Mouse (Mus musculus) embryonic facial prominence, embryonic 11.5 days (tissue): ENCODE results near the gene Trmt5. TPM values are rescaled to one million over a fixed set of nuclear protein-coding genes. Genes with fewer than 3 reads are reported as not detected.

Experiments
- ATAC-seq: fragments of 200-750 bp; cut with Nextera tagmentation; replicated peaks from 2 replicates; pipeline ENCODE4 v1.8.0; 2017; ENCODE audit warnings: low read depth; ENCODE audit not compliant: insufficient number of reproducible peaks, low FRiP score, low TSS enrichment
- DNase-seq: peaks from one replicate; pipeline ENCODE4 v3.0.0-alpha.2; 2015; ENCODE audit warnings: low spot score
- H3K27ac ChIP-seq: fragments of 300-500 bp; sonication (generic); replicated peaks from 2 replicates; pipeline ENCODE4 v1.5.1; 2014; ENCODE audit warnings: mild to moderate bottlenecking, low read depth, low read length, control low read depth
- H3K27me3 ChIP-seq: fragments of 300-500 bp; sonication (generic); 2 replicates; pipeline ENCODE4 v1.6.1; 2014; ENCODE audit warnings: mild to moderate bottlenecking, low read length, moderate library complexity, mixed read lengths; ENCODE audit not compliant: control insufficient read depth, insufficient read depth
- H3K36me3 ChIP-seq: fragments of 300-500 bp; sonication (generic); replicated peaks from 2 replicates; pipeline ENCODE4 v1.6.1; 2014; ENCODE audit warnings: low read depth, mild to moderate bottlenecking, low read length, moderate library complexity, mixed read lengths; ENCODE audit not compliant: control insufficient read depth, insufficient read depth
- H3K4me1 ChIP-seq: fragments of 300-500 bp; sonication (generic); 2 replicates; pipeline ENCODE4 v1.6.1; 2014; ENCODE audit warnings: low read length, mixed read lengths; ENCODE audit not compliant: control insufficient read depth, insufficient read depth
- H3K4me2 ChIP-seq: fragments of 300-500 bp; sonication (generic); 2 replicates; pipeline ENCODE4 v1.6.1; 2014; ENCODE audit warnings: low read depth, mild to moderate bottlenecking, control low read depth, low read length, moderate library complexity
- H3K4me3 ChIP-seq: fragments of 300-500 bp; sonication (generic); 2 replicates; pipeline ENCODE4 v1.5.1; 2014; ENCODE audit warnings: low read depth, low read length, control low read depth
- H3K9ac ChIP-seq: fragments of 300-500 bp; sonication (generic); replicated peaks from 2 replicates; pipeline ENCODE4 v1.6.1; 2014; ENCODE audit warnings: mild to moderate bottlenecking, control low read depth, low read length
- H3K9me3 ChIP-seq: fragments of 300-500 bp; sonication (generic); replicated peaks from 2 replicates; pipeline ENCODE4 v1.6.1; 2016; ENCODE audit warnings: mild to moderate bottlenecking, low read length, inconsistent platforms, mixed read lengths; ENCODE audit not compliant: control insufficient read depth
- WGBS: fragments of 180-500 bp; shearing (Covaris S2); extraction: QIAGEN DNeasy Blood & Tissue Kit; methylation state at CpG from one replicate; pipeline ENCODE4 v1.1.7; 2014; 5-methylcytosine and 5-hydroxymethylcytosine counted together
- polyA plus RNA-seq: library from polyadenylated mRNA; unstranded; fragments of >200 nt; fragmentation: Nextera tagmentation; extraction: Ambion mirVana; gene quantifications from 2 replicates; pipeline ENCODE4 v1.2.1, GENCODE M21; 2014

The Trmt5 gene
- polyA plus RNA-seq, 1 experiment from 2014 or later, result 23.7 TPM

DNA sequence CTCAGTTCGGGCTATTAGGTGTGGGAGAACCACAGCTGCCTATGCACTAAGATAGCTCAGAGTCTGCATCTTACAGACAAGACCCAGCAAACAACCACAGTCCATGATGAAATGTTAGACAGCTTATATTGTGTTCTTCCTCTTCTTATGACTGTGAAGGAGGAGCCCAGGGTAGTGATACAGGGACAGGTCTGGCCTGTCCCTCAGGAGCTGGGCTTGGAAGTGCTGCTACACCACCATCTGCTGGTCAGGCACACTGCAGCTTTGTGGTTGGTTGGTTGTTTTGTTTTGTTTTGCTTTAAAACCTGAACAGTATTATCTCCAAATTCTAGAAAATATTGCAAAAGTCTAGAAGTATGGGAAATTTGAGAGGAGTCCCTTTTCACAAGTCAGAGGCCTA, 38.2 kb upstream of the Trmt5 start:
- no peaks in the 10 kb centered on the region for H3K4me1 ChIP-seq
- WGBS, result 87% methylated on average over 1 of the region's 1 CpGs
- H3K4me3 ChIP-seq, result no peak overlapping the region
- ATAC-seq, result no peak
- H3K4me2 ChIP-seq, result no peak overlapping the region
- H3K36me3 ChIP-seq, result no peaks in the 10 kb centered on the region
- no peak overlapping the region for H3K9ac ChIP-seq
- H3K27me3 ChIP-seq, result no peaks in the 10 kb centered on the region
- no peak overlapping the region for H3K27ac ChIP-seq
- no peak for DNase-seq
- no peaks in the 10 kb centered on the region for H3K9me3 ChIP-seq

DNA sequence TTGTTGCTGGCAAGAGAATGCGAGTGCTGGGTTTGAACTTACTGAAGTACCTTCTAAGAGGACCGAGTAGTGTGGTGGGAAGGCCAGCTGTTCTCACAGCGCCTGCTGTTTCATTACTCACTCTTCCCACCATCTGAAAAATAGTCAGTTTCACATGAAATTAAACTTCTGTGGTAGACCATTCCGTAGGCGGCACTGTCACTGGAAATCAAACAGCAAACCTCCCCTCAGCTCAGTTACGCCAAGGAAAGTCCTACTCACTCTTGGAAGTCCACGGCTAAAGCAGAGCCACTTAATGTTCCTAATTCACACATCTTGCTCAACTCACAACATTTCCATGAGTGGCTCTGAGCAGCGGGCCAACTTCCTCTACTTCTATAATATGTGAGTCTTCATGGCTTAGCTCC, 37.7 kb upstream of the Trmt5 start:
- Histone ChIP-seq H3K36me3 (no peaks in the 10 kb centered on the region), H3K4me2 (no peak overlapping the region), H3K4me1 (no peaks in the 10 kb centered on the region), H3K27me3 (no peaks in the 10 kb centered on the region), H3K4me3 (no peak overlapping the region), H3K9me3 (no peaks in the 10 kb centered on the region), H3K9ac (no peak overlapping the region), H3K27ac (no peak overlapping the region)
- DNase-seq (no peak), ATAC-seq (no peak)
- 92% methylated on average over 8 of the region's 8 CpGs for WGBS

DNA sequence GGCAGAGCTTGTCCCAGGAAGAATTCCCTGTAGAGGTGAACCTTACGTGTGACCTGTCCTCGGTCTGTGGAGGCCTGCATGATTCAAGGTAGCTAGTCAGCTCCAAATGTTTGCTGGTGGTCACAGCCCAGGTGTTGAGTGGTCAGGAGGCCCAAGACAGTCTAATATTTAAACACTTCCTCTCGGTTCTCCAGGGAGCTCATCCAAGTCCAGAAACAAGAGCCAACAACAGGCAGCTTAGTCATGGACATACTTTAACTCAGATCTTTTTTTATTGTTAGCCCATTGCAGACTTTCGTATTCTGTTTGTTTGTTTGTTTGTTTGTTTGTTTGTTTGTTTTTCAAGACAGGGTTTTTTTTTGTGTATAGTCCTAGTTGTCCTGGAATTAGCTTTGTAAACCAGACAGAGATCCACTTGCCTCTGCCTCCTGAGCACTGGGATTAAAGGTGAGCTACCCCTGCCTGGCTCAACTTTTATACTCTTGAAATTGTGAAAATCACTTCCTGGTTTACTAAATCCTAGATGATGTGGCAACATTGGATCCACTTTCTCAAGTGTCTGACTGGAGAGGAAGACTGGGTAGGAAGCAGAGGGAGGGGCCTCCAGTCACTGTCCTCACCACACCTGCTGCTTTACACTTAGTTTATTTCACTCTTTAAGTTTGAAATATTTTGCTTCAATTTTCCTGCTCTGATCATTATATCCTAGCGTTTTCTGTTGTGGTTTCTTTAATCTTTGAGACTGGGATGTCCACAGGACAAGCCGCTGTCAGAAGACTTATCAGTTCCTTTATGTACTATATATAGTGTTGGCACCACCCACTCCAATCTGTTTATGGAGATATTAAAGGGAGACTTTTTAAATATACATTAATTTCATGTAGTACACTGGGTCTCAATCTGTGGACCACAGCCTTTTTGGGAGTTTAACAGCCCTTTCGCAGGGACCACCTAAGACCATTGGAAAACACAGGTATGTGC, 31.5 kb upstream of the Trmt5 start:
- no peaks in the 10 kb centered on the region for H3K36me3 ChIP-seq
- no peak overlapping the region for H3K27ac ChIP-seq
- H3K4me1 ChIP-seq, result no peaks in the 10 kb centered on the region
- no peaks in the 10 kb centered on the region for H3K9me3 ChIP-seq
- H3K9ac ChIP-seq, result no peak overlapping the region
- H3K4me3 ChIP-seq, result no peak overlapping the region
- 89% methylated on average over 7 of the region's 7 CpGs for WGBS
- H3K27me3 ChIP-seq, result no peaks in the 10 kb centered on the region
- no peak overlapping the region for H3K4me2 ChIP-seq
- DNase-seq, result no peak
- ATAC-seq, result no peak

DNA sequence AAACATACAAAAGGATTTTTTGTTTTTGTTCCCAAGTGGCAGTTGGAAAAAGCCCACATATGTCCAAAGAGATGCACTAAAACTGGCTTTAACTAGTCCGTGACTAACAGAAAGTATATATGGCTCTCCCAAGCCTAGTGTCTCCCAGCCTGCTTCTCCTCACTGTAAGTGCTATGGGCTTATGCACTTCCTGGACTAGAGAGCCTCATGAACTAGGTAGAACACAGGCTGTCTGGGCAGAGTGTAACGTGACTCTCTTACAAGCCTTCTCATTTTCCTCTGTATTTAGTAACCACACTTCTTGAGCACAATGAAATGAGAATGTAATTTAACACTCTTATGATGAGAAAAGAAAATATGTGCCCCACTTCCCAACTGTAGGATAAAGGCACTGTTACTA, 22.2 kb upstream of the Trmt5 start:
- Histone ChIP-seq H3K27ac (no peak overlapping the region), H3K9ac (no peak overlapping the region), H3K9me3 (no peaks in the 10 kb centered on the region), H3K4me1 (no peaks in the 10 kb centered on the region), H3K4me2 (no peak overlapping the region), H3K4me3 (no peak overlapping the region), H3K27me3 (no peaks in the 10 kb centered on the region), H3K36me3 (no peaks in the 10 kb centered on the region; the same call in 1 of the 2 replicates)
- no peak for ATAC-seq
- WGBS, result 74% methylated on average over 2 of the region's 2 CpGs
- no peak for DNase-seq

DNA sequence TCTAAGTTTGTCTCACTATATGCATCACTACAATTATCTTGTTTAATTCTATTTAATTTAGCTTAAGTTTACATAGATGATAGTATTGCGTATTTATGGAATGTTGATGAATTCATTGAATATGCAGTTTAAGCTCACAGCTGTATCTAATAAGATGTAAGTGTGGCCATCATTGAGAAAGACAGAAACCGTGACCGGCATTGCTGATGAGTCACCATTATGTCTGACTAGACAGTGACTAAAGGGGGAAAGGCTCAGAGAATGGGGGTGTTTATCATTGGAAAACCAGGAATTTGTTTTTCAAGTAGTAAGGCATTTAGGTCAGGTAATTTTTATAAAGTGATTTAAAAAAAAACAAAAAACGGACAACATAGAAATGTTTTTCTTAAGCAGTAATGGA, 21.2 kb upstream of the Trmt5 start:
- WGBS, result 86% methylated on average over 4 of the region's 4 CpGs
- Histone ChIP-seq H3K4me3 (no peak overlapping the region), H3K4me2 (no peak overlapping the region), H3K27me3 (no peaks in the 10 kb centered on the region), H3K9ac (no peak overlapping the region), H3K9me3 (no peaks in the 10 kb centered on the region), H3K4me1 (no peaks in the 10 kb centered on the region), H3K36me3 (no peaks in the 10 kb centered on the region; the same call in 1 of the 2 replicates), H3K27ac (no peak overlapping the region)
- ATAC-seq (no peak), DNase-seq (no peak)

DNA sequence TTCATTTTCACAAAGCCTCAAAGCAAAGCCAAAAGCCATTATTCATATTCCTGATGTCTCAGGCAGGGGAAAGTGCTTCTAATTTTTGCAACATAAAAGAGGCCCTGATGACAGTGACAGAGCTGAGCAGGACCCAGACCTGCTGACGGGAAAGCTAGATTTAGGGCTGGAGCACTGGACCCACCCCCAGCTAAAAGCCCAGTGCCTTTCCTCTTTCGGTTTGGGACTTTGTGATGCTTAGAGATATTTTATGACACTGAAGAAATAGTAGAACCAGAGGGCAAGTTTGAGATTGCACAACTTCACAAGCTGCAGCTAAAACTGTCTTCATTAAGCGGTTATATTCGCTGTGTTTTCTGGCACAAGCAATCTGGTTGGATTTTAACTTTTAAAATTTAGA, 18.1 kb upstream of the Trmt5 start:
- no peaks in the 10 kb centered on the region for H3K9me3 ChIP-seq
- H3K27me3 ChIP-seq, result no peaks in the 10 kb centered on the region
- no peaks in the 10 kb centered on the region for H3K4me1 ChIP-seq
- no peak overlapping the region for H3K4me2 ChIP-seq
- H3K27ac ChIP-seq, result no peak overlapping the region
- 90% methylated on average over 4 of the region's 4 CpGs for WGBS
- ATAC-seq (no peak), DNase-seq (no peak)
- H3K36me3 ChIP-seq, result no peaks in the 10 kb centered on the region
- no peak overlapping the region for H3K4me3 ChIP-seq
- H3K9ac ChIP-seq, result no peak overlapping the region

DNA sequence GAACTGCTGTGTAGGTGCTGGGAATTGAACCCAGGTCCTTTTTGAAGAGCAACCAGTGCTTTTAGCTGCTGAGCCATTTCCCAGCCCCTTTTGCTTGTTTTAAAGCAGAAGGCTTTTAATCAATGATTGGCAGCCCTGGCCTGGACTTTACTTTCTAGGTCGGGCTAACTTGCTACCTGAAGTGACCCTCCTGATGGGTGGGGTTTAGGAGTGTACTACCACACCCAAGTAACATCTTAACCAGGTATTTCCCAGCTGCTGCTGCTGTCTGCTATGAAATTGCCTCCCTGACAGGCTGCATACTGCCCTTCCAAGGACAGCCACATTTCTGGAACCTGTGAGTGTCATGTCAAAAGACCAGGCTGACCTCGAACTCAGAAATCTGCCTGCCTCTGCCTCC, 14.0 kb upstream of the Trmt5 start:
- no peak for ATAC-seq
- no peak for DNase-seq
- WGBS, result 92% methylated on average over 2 of the region's 2 CpGs
- Histone ChIP-seq H3K9ac (no peak overlapping the region), H3K27me3 (no peaks in the 10 kb centered on the region), H3K9me3 (no peaks in the 10 kb centered on the region), H3K36me3 (no peaks in the 10 kb centered on the region), H3K4me2 (no peak overlapping the region), H3K4me3 (no peak overlapping the region), H3K27ac (no peak overlapping the region), H3K4me1 (no peaks in the 10 kb centered on the region)

DNA sequence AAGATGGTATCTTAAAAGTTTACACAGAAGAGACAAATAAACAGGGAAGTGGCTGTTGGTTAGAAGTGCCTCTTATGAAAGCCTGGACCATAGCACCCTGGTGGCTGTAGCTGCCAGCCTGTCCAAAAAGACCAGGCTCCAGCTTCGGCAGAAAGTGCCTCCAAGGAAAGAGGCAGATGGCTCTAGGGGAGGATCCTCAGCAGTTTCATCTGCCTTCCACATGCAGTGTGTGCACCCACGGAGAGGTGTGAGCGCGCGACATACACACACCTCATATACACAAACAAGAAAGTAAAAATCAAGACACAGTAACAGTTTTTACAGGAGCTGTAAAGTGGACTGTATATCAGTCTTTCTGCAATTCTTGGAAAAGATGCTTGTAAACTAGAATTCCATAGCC, 12.1 kb upstream of the Trmt5 start:
- ATAC-seq (no peak), DNase-seq (no peak)
- 95% methylated on average over 5 of the region's 5 CpGs for WGBS
- no peaks in the 10 kb centered on the region for H3K4me1 ChIP-seq
- H3K9ac ChIP-seq, result no peak overlapping the region
- no peaks in the 10 kb centered on the region for H3K27me3 ChIP-seq
- no peaks in the 10 kb centered on the region for H3K9me3 ChIP-seq
- H3K4me3 ChIP-seq, result no peak overlapping the region
- H3K4me2 ChIP-seq, result no peak overlapping the region
- no peaks in the 10 kb centered on the region for H3K36me3 ChIP-seq
- H3K27ac ChIP-seq, result no peak overlapping the region
